Mouse (Mus musculus) olfactory bulb, adult 2 months (tissue): ENCODE measurements around the gene Slc6a21.

Experiments used
- CTCF ChIP-seq: fragments of 200-500 bp; IDR thresholded peaks from 2 replicates; pipeline ENCODE4 v1.5.1; 2012; ENCODE audit warnings: low read depth, mild to moderate bottlenecking, low read length, moderate library complexity; ENCODE audit not compliant: insufficient read depth
- POLR2A ChIP-seq: fragments of 200-500 bp; IDR thresholded peaks from 2 replicates; pipeline ENCODE4 v1.6.1; 2012; ENCODE audit warnings: mild to moderate bottlenecking, low read depth, low read length, moderate library complexity; ENCODE audit not compliant: insufficient read depth

DNA sequence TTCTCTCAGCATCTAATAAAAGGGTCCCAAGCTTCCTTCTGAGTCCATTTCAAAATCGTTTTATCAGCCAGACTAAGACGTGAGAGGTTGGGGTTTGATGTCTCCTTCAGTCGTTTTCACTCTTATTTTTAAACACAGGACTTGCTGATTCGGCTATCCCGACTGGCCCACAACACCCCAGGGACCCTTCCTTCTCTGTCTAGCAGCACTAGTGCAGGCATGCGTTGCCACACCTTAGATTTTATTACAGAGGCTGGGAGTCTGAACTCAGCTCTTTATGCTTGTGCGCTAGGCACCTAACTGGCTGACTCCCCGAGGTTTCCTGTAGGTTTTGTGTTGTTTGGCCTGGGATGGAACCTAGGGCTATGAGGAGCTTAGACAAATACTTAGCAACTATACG, 36.2 kb downstream of the Slc6a21 start:
- TF ChIP-seq CTCF (no peak), POLR2A (no peak)
